Mouse (Mus musculus) bone marrow macrophage, adult 2 months (primary cell): ENCODE results near the gene Tmem160.

Experiments
- CTCF ChIP-seq: IDR thresholded peaks from 2 replicates; pipeline ENCODE4 v1.5.1; 2012; ENCODE audit warnings: low read depth, mild to moderate bottlenecking, low read length, moderate library complexity
- POLR2A ChIP-seq: IDR thresholded peaks from 2 replicates; pipeline ENCODE4 v1.6.1; 2012; ENCODE audit warnings: mild to moderate bottlenecking, low read depth, low read length, borderline replicate concordance

DNA sequence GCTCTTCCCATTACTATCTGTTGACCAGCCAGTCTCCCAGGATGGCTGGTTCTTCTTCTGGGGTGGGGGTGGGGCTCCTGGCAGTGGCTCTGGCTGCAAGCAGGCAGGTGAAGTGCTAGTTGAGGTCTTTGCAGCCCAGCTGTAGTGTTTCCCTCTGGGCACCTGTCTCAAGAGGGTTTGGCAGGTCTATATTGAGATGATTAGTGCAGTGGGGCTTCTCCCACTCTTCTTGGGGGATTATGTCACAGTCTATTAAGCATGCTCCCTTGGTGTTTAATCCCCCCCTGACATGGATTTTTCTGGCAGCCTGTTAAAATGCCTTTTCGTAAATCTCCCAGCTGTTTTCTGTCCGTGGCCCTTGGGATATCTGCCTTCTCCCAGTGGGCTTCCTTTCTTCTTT, 39.6 kb upstream of the Tmem160 start:
- no peak for TF ChIP-seq POLR2A
- TF ChIP-seq CTCF: no peak
